Mouse (Mus musculus) midbrain, embryonic 14.5 days (tissue): Measurements from ENCODE around the gene Egfl8. TPM values are rescaled to one million over a fixed set of nuclear protein-coding genes. Genes with fewer than 3 reads are reported as not detected.
A peak's percentile ranks its signal among the peaks of the same experiment; 100 is the strongest.

ENCODE experiments used
- ATAC-seq: fragments of 200-750 bp; cut with Nextera tagmentation; 2 replicates; pipeline ENCODE4 v1.8.0; 2017; ENCODE audit warnings: moderate number of reproducible peaks, moderate library complexity; ENCODE audit not compliant: low FRiP score, low TSS enrichment
- DNase-seq: peaks from one replicate; pipeline ENCODE4 v3.0.0-alpha.2; 2015
- H3K27ac ChIP-seq: fragments of 300-500 bp; sonication (generic); replicated peaks from 2 replicates; pipeline ENCODE4 v1.5.1; 2014; ENCODE audit warnings: mild to moderate bottlenecking, low read depth, low read length, moderate library complexity
- H3K27me3 ChIP-seq: fragments of 300-500 bp; sonication (generic); 2 replicates; pipeline ENCODE4 v1.6.1; 2014; ENCODE audit warnings: low read length, control low read depth, mixed read lengths; ENCODE audit not compliant: control insufficient read depth, insufficient read depth
- H3K36me3 ChIP-seq: fragments of 300-500 bp; sonication (generic); 2 replicates; pipeline ENCODE4 v1.6.1; 2014; ENCODE audit warnings: low read length, control low read depth; ENCODE audit not compliant: control insufficient read depth, insufficient read depth
- H3K4me1 ChIP-seq: fragments of 300-500 bp; sonication (generic); 2 replicates; pipeline ENCODE4 v1.6.1; 2014; ENCODE audit warnings: mild to moderate bottlenecking, antibody characterized with exemption, low read length, control low read depth; ENCODE audit not compliant: control insufficient read depth, insufficient read depth
- H3K4me2 ChIP-seq: fragments of 300-500 bp; sonication (generic); 2 replicates; pipeline ENCODE4 v1.6.1; 2014; ENCODE audit warnings: mild to moderate bottlenecking, low read length, moderate library complexity
- H3K4me3 ChIP-seq: fragments of 300-500 bp; sonication (generic); replicated peaks from 2 replicates; pipeline ENCODE4 v1.5.1; 2014; ENCODE audit warnings: low read depth, low read length
- H3K9ac ChIP-seq: fragments of 300-500 bp; sonication (generic); replicated peaks from 2 replicates; pipeline ENCODE4 v1.6.1; 2014; ENCODE audit warnings: mild to moderate bottlenecking, low read length, moderate library complexity
- H3K9me3 ChIP-seq: fragments of 300-500 bp; sonication (generic); 2 replicates; pipeline ENCODE4 v1.6.1; 2016; ENCODE audit warnings: low read length, control low read depth, mixed read lengths; ENCODE audit not compliant: control insufficient read depth
- WGBS: fragments of 180-500 bp; shearing (Covaris S2); extraction: QIAGEN DNeasy Blood & Tissue Kit; methylation state at CpG from one replicate; pipeline ENCODE4 v1.1.7; 2014; 5-methylcytosine and 5-hydroxymethylcytosine counted together
- polyA plus RNA-seq: library from polyadenylated mRNA; unstranded; fragments of >200 nt; fragmentation: Nextera tagmentation; extraction: Ambion mirVana; gene quantifications from 2 replicates; pipeline ENCODE4 v1.2.1, GENCODE M21; 2014

The Egfl8 gene
- polyA plus RNA-seq, 1 experiment from 2014 or later: 9.5 TPM

DNA sequence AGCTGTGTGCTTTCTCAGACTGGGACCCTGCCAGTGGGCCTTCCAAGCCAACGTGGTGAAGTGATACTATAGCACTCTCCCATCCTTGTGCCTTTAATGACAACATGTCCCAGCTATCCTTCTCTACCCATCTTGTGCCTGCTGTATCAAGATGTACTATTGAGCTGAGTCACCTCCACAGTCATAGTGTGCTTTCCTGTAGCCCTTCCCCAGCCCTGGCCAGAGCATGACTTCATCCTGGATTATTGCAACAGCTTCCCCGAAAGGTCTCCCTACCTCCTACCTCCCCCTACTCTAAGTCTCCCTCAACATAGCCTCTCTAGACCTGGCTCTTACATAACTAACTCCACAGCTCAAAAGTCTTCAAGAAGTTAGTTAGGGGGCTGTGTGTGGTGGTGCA lies 19.9 kb upstream of the Egfl8 start:
- H3K27ac ChIP-seq: no peak overlapping the region
- H3K27me3 ChIP-seq: peaks cover 14% of the 10 kb centered on the region; the same call in 1 of the 2 replicates
- peaks cover 19% of the 10 kb centered on the region for H3K4me1 ChIP-seq
- no peak overlapping the region for H3K4me2 ChIP-seq
- no peaks in the 10 kb centered on the region for H3K9me3 ChIP-seq
- H3K9ac ChIP-seq: no peak overlapping the region
- WGBS: 86% methylated on average over 2 of the region's 2 CpGs
- ATAC-seq (no peak), DNase-seq (no peak)
- H3K36me3 ChIP-seq: no peaks in the 10 kb centered on the region
- no peak overlapping the region for H3K4me3 ChIP-seq

DNA sequence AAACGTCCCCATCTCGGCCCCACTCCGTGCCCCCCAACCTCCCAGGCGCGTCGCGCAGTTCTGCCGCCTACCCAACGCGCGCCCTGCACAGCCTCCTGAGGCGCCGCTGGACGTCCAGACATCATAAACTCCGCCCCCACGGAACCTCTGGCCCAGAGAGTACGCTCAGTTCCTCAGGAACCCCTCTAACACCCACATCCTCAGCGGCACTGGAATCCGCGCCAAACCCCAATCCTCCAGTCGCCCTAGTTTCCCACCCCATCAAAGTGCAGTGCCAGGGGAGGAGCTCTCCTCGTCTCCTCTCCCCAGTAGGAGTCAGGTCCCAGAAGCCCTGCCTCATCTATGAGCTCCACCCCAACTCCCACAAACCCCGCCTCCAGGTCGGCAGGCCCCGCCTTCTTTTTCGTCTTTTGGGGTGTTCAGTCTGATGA lies 16.5 kb upstream of the Egfl8 start:
- ATAC-seq (no peak), DNase-seq (peak; percentile 43)
- H3K4me3 ChIP-seq: peak overlapping the region; percentile 71
- WGBS: 1% methylated on average over 26 of the region's 26 CpGs
- H3K27ac ChIP-seq: no peak overlapping the region
- H3K36me3 ChIP-seq: no peaks in the 10 kb centered on the region
- H3K27me3 ChIP-seq: peaks cover 14% of the 10 kb centered on the region; the same call in 1 of the 2 replicates
- peak overlapping the region; percentile 90 for H3K4me2 ChIP-seq
- H3K9ac ChIP-seq: peak overlapping the region; percentile 43; the same call in 1 of the 2 replicates
- H3K9me3 ChIP-seq: no peaks in the 10 kb centered on the region
- peaks cover 44% of the 10 kb centered on the region for H3K4me1 ChIP-seq

DNA sequence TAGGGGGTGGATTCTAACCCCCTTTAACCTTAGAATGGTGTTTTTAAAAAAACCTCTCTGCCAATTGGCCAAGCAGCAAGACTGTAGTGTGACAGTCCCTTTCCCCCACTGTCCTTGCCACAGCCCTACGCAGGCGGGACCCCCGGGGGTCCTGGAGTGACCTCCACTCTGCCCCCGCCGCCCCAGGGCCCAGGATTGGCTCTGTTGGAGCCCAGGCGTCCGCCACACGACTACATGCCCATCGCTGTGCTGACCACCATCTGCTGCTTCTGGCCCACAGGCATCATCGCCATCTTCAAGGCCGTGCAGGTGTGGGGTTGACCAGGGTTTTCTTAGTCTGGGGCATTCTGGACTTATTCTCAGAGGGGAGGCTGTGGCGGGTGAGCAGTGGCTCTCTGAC lies 15.9 kb upstream of the Egfl8 start:
- ATAC-seq: no peak
- 7% methylated on average over 12 of the region's 12 CpGs for WGBS
- peaks cover 14% of the 10 kb centered on the region; the same call in 1 of the 2 replicates for H3K27me3 ChIP-seq

DNA sequence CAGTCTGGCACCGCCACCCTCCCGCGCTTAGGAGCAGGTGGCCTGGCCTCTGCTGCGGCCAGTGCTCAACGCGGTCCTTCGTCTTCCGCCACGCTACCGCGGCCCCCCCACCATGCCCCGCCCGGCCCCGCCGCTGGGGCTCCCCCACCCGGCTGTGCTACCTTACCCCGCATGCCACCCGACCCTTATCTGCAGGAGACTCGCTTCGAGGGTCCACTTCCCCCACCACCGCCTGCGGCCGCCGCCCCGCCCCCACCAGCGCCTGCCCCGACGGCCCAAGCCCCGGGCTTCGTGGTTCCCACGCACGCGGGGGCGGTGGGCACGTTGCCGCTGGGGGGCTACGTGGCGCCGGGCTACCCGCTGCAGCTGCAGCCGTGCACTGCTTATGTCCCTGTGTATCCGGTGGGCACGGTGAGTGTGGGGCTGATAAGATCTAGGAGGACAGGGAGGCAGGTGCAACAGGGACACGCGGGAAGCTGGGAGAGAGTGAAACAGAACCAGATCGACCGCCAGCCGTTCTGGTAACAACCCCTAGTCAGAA lies 15.1 kb upstream of the Egfl8 start:
- ATAC-seq (no peak), DNase-seq (peak; percentile 23)
- Histone ChIP-seq H3K4me2 (peak overlapping the region; percentile 90), H3K4me3 (peak overlapping the region; percentile 71), H3K9me3 (no peaks in the 10 kb centered on the region), H3K36me3 (no peaks in the 10 kb centered on the region), H3K9ac (peak overlapping the region; percentile 43), H3K4me1 (peaks cover 52% of the 10 kb centered on the region), H3K27ac (no peak overlapping the region), H3K27me3 (peaks cover 14% of the 10 kb centered on the region; the same call in 1 of the 2 replicates)
- 2% methylated on average over 48 of the region's 48 CpGs for WGBS

More for the DNA sequence above, 15.9 kb upstream of the Egfl8 start:
- H3K27ac ChIP-seq: no peak overlapping the region
- no peaks in the 10 kb centered on the region for H3K36me3 ChIP-seq
- peaks cover 44% of the 10 kb centered on the region for H3K4me1 ChIP-seq
- peak overlapping the region; percentile 43; the same call in 1 of the 2 replicates for H3K9ac ChIP-seq
- H3K4me3 ChIP-seq: peak overlapping the region; percentile 71
- no peak for DNase-seq
- no peaks in the 10 kb centered on the region for H3K9me3 ChIP-seq
- H3K4me2 ChIP-seq: peak overlapping the region; percentile 90

DNA sequence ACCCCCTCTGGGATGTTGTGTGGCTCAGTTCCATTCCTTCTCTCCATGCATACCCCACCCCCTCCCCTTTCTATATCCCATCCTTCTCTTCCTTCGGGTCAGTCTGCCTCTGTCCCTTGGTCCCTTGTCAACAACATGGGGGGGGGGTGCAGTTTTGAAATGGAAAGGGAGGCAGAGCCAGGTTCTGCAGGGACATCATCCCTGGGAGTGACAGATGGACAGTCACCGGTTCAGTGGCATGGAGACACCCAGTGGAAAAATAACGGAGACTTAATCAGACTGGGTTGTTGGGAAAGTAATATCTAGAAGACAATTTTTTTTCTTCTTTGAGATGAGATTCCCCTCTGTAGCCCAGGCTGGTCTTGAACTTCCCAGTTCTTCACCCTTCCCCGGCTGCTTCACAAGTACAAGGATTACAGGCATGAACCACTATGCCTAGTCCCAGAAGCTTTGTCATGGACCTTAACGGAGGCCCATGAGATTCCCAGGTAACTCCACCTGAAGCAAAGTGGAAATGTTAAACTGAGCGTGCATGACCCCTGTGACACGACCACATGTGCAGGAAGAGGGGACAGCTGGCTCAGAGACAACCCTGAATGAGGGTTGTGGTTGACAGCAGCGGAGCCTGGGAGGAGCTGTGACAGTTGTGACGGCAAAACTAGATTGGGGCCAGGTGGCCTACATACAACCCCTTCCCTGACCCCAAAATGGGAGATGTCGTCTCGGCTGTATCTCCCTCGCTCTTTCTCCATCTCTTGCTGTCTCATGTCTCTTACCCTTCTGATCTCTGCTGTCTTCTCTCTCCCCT lies 14.2 kb upstream of the Egfl8 start:
- no peak for DNase-seq
- Histone ChIP-seq H3K4me2 (peak overlapping the region; percentile 90), H3K27ac (peak overlapping the region; percentile 93; the same call in 1 of the 2 replicates), H3K4me3 (peak overlapping the region; percentile 71), H3K27me3 (peaks cover 14% of the 10 kb centered on the region; the same call in 1 of the 2 replicates), H3K9me3 (no peaks in the 10 kb centered on the region), H3K9ac (peak overlapping the region; percentile 68), H3K36me3 (no peaks in the 10 kb centered on the region), H3K4me1 (peaks cover 53% of the 10 kb centered on the region)
- 17% methylated on average over 12 of the region's 12 CpGs for WGBS
- ATAC-seq: no peak

DNA sequence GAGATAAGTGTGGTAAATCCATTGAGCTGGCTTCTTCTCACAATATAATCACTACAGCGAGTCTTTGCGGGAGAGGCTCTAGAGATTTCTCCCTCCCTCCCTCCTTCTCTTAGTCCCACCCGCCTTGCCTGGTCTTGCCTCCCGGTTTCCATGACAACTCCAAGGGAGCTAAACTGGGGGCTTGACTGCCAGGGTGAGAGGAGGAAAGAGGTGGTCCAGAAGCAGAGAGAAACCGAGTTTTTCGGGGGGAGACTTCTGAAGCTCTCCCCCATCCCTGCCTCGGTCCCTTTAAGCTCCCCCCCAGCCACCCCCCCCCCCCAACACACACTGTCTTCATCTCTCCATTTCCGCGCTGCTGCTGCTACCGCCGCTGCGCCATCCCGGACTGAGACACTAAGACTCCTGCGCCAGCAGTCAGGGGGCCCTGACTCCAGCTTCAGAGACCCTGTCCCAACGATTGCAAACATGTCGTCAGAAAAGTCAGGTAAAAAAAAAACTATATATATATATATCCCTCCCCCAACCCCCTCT lies 13.5 kb upstream of the Egfl8 start, which contains the start of gene Prrt1:
Gene Prrt1, plus strand, starts transcription at position 313 of the 531 bp plus-strand sequence.
- no peaks in the 10 kb centered on the region for H3K36me3 ChIP-seq
- peak within 1 kb of the TSS; percentile 90 for H3K4me2 ChIP-seq
- H3K27me3 ChIP-seq: peaks cover 14% of the 10 kb centered on the region; the same call in 1 of the 2 replicates
- WGBS: under 1% methylated on average over 16 of the region's 16 CpGs
- peaks cover 53% of the 10 kb centered on the region for H3K4me1 ChIP-seq
- H3K27ac ChIP-seq: peak within 1 kb of the TSS; percentile 93
- no peaks in the 10 kb centered on the region for H3K9me3 ChIP-seq
- DNase-seq (peak; percentile 89), ATAC-seq (peak; percentile 49; the same call in 1 of the 2 replicates)
- H3K4me3 ChIP-seq: peak within 1 kb of the TSS; percentile 71
- H3K9ac ChIP-seq: peak within 1 kb of the TSS; percentile 68

DNA sequence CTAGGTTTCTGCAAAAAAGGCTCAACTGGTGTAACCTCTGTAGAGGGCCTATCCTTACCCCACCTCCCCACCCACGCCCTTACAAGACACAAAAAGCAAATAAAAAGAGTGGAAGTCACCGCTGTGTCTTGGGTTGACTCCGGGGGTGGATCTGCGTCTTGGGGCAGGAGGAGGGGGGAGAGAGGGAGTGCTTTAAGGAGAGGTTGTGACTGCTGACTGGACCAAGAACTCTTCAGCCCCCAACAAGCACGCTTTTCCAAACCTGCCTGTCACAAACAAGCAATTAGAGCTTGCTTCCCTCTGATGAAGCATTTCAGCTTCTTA lies 12.8 kb upstream of the Egfl8 start:
- DNase-seq: no peak
- peak overlapping the region; percentile 71 for H3K4me3 ChIP-seq
- no peaks in the 10 kb centered on the region for H3K36me3 ChIP-seq
- H3K9me3 ChIP-seq: no peaks in the 10 kb centered on the region
- H3K4me2 ChIP-seq: peak overlapping the region; percentile 90
- peak overlapping the region; percentile 68; the same call in 1 of the 2 replicates for H3K9ac ChIP-seq
- ATAC-seq: no peak
- H3K27me3 ChIP-seq: peaks cover 14% of the 10 kb centered on the region; the same call in 1 of the 2 replicates
- peaks cover 53% of the 10 kb centered on the region for H3K4me1 ChIP-seq
- H3K27ac ChIP-seq: peak overlapping the region; percentile 93
- 15% methylated on average over 5 of the region's 5 CpGs for WGBS

DNA sequence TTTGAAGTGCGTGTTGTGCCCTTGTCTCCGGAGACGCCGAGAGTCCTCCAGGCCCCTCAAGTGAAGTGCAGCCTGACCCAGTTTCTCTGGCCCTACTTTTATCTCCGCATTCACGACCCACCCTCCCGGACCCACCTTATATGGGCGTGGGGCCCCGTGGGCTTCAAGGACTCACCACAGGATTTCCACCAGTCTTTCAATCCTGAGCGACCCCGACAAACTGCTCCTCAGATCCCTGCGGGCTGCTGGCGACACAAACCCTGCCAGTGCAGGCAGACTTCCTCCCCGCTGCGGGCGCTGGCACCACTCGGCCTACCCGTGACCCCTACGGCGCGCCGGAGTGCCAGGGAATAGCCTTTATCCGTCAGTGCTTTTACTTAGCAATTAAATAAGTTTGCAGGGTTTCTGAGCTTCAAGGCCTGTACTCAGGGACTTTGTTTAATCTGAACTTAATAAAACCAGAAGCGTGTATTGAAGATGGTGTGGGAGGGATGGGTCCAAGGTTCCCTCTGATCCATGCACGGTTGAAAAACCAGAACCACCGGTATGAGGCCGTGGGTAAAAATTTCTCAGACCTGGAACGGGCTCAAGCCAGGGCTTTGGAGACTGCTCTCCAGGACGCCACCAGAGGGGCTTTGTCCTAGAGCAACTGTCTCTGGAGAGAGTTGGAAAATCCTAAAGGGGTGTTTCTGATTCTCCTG lies 12.3 kb upstream of the Egfl8 start, which contains the start of gene Ppt2:
Gene Ppt2, minus strand, starts transcription at position 568 of the 701 bp plus-strand sequence.
- no peak for ATAC-seq
- peak within 1 kb of the TSS; percentile 93 for H3K27ac ChIP-seq
- H3K9me3 ChIP-seq: no peaks in the 10 kb centered on the region
- WGBS: 6% methylated on average over 29 of the region's 29 CpGs
- peak within 1 kb of the TSS; percentile 71 for H3K4me3 ChIP-seq
- peak within 1 kb of the TSS; percentile 90 for H3K4me2 ChIP-seq
- peak within 1 kb of the TSS; percentile 68 for H3K9ac ChIP-seq
- peaks cover 1% of the 10 kb centered on the region; the same call in 1 of the 2 replicates for H3K36me3 ChIP-seq
- DNase-seq: peak; percentile 53
- peaks cover 53% of the 10 kb centered on the region for H3K4me1 ChIP-seq
- H3K27me3 ChIP-seq: peaks cover 14% of the 10 kb centered on the region; the same call in 1 of the 2 replicates
